Mouse (Mus musculus): Measurements from ENCODE around the gene Zfr2. TPM values are rescaled to one million over a fixed set of nuclear protein-coding genes. Genes with fewer than 3 reads are reported as not detected.

The Zfr2 gene
- polyA plus RNA-seq, 1 experiment from 2014 or later = 4.6 TPM

DNA sequence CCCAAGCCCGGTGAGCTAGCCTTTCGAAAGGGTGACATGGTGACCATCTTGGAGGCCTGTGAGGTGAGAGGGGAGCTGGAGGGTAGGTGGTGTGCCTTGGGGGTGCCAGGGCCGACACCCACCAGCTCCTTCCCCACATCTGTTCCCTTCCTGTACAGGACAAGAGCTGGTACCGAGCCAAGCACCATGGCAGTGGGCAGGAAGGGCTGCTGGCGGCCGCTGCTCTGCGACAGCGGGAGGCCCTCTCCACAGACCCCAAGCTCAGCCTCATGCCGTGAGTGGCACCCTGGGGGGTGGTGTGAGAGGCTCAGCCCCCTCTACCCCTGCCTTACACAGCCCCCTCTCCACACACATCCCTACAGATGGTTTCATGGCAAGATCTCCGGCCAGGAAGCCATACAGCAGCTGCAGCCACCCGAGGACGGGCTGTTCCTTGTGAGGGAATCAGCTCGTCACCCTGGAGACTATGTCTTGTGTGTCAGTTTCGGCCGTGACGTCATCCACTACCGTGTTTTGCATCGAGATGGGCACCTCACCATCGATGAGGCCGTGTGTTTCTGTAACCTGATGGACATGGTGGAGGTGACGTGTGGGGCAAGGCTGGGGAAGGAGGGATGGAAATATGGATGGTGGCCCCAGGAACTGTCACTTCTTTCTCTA lies 26.4 kb downstream of the Zfr2 start:
- Histone ChIP-seq H3K27me3 (replicated peaks; ENCODE audit: low read depth, poor library complexity, severe bottlenecking) (peaks cover 69% of the 10 kb centered on the region), H3K9me3 (no peaks in the 10 kb centered on the region), H3K4me3 (peak overlapping the region; percentile 11; the same call in 1 of the 2 replicates), H3K4me1 (peaks cover 26% of the 10 kb centered on the region), H3K36me3 (replicated peaks) (peaks cover 38% of the 10 kb centered on the region), H3K27ac (replicated peaks) (no peak overlapping the region; the same call in 1 of the 2 replicates)
- DNase-seq (ENCODE audit: low spot score) = no peak
- 53% methylated on average over 21 of the region's 21 CpGs for WGBS

DNA sequence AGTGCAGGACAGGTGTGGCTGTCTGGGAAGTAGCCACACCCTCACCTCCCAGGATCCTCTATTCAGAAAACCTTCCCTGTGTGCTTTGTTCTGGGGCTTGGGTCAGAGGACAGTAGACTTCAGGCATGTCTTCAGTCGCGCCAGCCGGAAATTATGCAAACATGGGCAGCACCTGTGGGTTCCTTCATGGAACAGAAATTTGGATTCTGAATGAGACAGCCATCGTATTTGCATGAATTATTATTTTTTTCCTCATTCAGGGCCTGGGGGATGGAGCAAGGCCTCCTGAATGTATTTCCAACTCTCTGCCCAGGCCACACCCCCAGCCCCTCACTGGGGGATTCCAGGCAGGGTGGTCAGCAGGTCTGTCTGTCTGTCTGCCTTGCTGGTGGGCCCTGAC lies 28.1 kb downstream of the Zfr2 start:
- no peak overlapping the region for H3K4me3 ChIP-seq
- 84% methylated on average over 4 of the region's 4 CpGs for WGBS
- H3K27me3 ChIP-seq (replicated peaks; ENCODE audit: low read depth, poor library complexity, severe bottlenecking) = peaks cover 52% of the 10 kb centered on the region
- H3K27ac ChIP-seq (replicated peaks) = no peak overlapping the region
- peaks cover 52% of the 10 kb centered on the region for H3K36me3 ChIP-seq (replicated peaks)
- H3K4me1 ChIP-seq = peaks cover 36% of the 10 kb centered on the region
- H3K9me3 ChIP-seq = no peaks in the 10 kb centered on the region
- no peak for DNase-seq (ENCODE audit: low spot score)

DNA sequence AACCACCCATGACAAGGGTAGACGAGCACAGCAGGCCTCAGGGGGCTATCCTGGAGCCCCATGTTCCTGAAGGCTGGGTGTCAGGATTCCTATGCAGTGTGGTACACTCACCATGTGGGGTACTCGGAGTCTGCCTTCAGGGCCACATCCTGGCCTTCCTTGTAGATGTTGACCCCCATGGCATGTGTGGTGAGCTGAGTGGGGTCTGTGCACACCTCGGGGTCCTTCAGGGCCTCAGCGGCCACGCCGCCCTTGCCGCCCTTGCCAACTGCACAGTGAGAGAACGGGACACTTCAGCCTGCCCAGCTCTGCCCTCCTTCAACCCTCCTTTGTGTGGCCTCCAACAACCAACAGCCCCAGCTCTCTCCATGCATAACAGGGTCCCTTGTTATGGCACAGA lies 32.6 kb downstream of the Zfr2 start:
- 93% methylated on average over 8 of the region's 8 CpGs for WGBS
- no peak overlapping the region for H3K27ac ChIP-seq (replicated peaks)
- H3K9me3 ChIP-seq = no peaks in the 10 kb centered on the region
- H3K36me3 ChIP-seq (replicated peaks) = peaks cover 64% of the 10 kb centered on the region
- H3K27me3 ChIP-seq (replicated peaks; ENCODE audit: low read depth, poor library complexity, severe bottlenecking) = peaks cover 7% of the 10 kb centered on the region
- H3K4me1 ChIP-seq = peaks cover 24% of the 10 kb centered on the region
- peak overlapping the region; percentile 68 for H3K4me3 ChIP-seq
- no peak for DNase-seq (ENCODE audit: low spot score)

DNA sequence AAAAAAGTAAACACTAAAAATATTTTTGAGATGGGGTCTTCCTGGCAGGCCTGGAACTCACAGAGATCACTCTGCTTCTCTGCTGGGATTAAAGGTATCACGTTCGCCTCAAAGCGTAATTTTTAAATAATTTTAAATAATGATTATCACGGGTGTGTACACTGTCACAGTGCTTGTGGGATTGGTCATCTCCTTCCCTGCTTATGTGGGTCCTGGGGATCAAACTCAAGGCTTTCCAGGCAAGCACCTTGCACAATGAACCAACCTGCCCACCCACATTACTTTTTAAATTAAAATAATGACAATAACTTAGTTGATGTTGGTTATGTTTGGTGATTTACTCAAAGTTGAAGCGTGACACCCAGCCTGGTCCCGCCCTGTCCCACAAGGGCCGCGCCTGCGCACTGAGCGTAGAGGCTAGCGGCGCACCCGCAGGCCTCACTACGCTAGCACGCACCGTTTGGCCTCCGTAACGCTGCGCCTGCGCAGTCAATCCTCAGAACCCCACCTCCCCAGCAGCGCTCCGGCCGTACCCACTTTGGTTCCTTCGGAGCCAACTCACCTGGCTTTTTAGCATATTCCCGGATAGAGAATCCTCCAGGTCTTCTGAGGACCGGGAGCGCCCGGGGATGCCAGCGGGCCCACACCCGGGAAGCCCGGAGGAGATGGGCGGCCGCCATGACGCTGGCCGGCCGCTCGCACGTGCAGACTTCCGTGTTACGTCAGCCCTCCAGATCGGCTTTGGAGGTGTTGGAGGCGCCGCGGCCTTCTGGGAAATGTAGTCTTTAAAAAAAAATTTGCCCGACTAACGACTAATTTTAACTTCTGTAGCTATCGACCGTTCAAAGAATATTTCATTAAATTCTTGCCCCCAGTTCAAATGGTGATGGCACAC lies 33.5 kb downstream of the Zfr2 start, which contains the start of the genes Mrpl54 and Apba3:
Gene Mrpl54, minus strand, starts transcription at position 724 of the 895 bp plus-strand sequence.
Gene Apba3, plus strand, starts transcription at position 750 of the 895 bp plus-strand sequence.
- H3K9me3 ChIP-seq = no peaks in the 10 kb centered on the region
- peak; percentile 95 for DNase-seq (ENCODE audit: low spot score)
- peaks cover 66% of the 10 kb centered on the region for H3K36me3 ChIP-seq (replicated peaks)
- H3K4me3 ChIP-seq = peak within 1 kb of the TSS; percentile 75
- WGBS = under 1% methylated on average over 48 of the region's 48 CpGs
- peaks cover 24% of the 10 kb centered on the region for H3K4me1 ChIP-seq
- H3K27ac ChIP-seq (replicated peaks) = peak within 1 kb of the TSS; percentile 96
- H3K27me3 ChIP-seq (replicated peaks; ENCODE audit: low read depth, poor library complexity, severe bottlenecking) = no peaks in the 10 kb centered on the region

DNA sequence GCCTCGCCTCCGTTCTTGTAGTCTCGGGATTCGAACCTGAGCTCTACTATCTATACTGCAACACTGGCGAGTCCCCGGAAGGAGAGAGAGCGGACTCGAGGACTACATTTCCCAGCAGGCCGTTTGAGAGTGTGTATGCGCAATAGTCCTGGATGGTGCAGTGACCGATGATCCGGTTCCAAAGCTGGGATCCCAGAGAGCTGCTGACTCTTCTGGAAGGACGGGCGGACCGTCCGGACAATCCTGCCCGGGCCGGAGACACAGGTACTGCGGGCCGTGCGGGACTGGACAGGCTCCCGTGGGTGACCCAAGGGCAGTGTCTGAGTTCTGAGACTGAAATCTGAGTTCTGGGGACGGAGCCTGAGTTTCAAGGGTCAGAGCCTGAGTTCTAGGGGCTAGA lies 35.1 kb downstream of the Zfr2 start:
- no peaks in the 10 kb centered on the region for H3K27me3 ChIP-seq (replicated peaks; ENCODE audit: low read depth, poor library complexity, severe bottlenecking)
- H3K4me1 ChIP-seq = peaks cover 24% of the 10 kb centered on the region
- 5% methylated on average over 23 of the region's 23 CpGs for WGBS
- H3K36me3 ChIP-seq (replicated peaks) = peaks cover 66% of the 10 kb centered on the region
- peak; percentile 78 for DNase-seq (ENCODE audit: low spot score)
- H3K27ac ChIP-seq (replicated peaks) = peak overlapping the region; percentile 85
- peak overlapping the region; percentile 75 for H3K4me3 ChIP-seq
- H3K9me3 ChIP-seq = no peaks in the 10 kb centered on the region

DNA sequence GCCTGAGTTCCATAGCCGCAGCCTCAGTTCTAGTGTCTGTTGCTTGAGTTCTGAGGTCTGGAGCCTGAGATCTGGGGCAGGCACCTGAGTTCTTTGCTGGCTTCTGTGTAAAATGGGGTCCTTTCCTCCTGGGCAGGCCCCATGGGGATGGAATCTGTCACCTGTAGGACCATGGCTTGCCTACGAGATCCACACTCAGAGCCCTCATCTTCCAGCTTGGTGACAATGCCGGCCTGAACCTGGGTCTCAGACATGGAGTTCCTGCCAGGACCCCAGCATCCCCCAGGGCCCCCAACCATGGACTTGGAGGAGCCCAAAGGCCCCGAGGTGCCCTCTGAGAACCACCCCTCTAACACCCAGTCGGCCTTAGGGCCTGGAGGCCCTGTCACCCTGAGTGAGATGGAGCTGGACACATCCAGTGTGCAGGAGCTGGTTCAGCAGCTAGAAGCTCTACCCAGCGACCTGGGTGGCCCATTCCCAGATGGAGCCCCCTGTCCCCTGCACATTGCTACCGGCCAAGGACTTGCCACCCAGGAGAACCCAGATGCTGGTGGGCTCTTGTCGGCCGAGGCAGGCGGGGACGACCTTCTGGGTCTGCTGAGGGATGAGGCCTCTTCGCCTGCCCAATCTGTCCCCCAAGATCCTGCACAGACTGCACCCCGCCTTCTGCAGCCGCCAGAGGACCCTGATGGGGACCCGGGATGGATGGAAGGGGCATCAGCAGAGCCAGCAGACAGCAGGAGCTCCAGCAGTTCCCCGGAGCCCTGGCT lies 35.9 kb downstream of the Zfr2 start:
- H3K36me3 ChIP-seq (replicated peaks) = peaks cover 66% of the 10 kb centered on the region
- DNase-seq (ENCODE audit: low spot score) = no peak
- H3K27ac ChIP-seq (replicated peaks) = peak overlapping the region; percentile 85
- no peaks in the 10 kb centered on the region for H3K9me3 ChIP-seq
- peaks cover 24% of the 10 kb centered on the region for H3K4me1 ChIP-seq
- no peaks in the 10 kb centered on the region for H3K27me3 ChIP-seq (replicated peaks; ENCODE audit: low read depth, poor library complexity, severe bottlenecking)
- H3K4me3 ChIP-seq = peak overlapping the region; percentile 75
- 83% methylated on average over 16 of the region's 16 CpGs for WGBS

DNA sequence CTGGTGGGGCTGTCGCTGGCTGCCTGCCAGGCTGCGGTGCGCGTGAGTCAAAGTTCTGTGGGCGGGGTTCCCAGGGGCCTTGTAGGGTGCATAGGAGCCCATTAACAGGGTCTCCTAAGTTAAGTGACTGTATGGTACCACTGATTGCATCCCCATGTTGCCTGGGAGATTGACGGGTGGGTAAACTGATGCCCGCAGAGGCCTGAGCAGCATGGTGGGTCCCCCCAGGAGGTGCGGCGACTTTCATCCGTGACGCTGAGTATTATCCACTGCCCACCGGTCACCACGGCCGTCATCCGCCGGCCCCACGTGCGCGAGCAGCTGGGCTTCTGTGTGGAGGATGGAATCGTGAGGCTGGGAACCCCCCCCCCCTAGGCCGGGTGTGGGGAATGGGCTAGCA lies 39.4 kb downstream of the Zfr2 start:
- H3K9me3 ChIP-seq = no peaks in the 10 kb centered on the region
- H3K27me3 ChIP-seq (replicated peaks; ENCODE audit: low read depth, poor library complexity, severe bottlenecking) = 0 out of 2 replicates have a peak, but pooled peaks cover 4% of the 10 kb centered on the region
- peaks cover 15% of the 10 kb centered on the region for H3K4me1 ChIP-seq
- H3K4me3 ChIP-seq = no peak overlapping the region
- H3K27ac ChIP-seq (replicated peaks) = no peak overlapping the region
- peaks cover 63% of the 10 kb centered on the region for H3K36me3 ChIP-seq (replicated peaks)
- 95% methylated on average over 21 of the region's 21 CpGs for WGBS
- no peak for DNase-seq (ENCODE audit: low spot score)

DNA sequence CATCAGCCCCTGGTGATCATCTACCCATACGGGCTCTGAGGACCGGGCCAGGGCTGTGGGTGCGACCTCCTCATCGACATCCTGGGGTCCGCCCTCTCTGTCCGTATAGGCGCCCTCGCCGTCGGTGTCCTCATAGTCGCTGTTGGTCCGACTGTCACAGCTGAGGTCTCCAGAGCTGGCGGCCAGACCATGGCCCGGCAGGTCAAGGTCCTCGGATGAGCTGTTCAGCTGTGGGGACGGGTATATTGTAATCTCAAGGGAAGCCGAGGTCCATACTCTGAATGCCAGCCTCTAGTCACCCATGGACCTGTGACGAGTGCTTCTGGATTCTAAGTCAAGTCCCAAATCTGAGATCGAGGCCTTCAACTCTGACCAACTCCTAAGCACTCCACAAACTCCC lies 40.9 kb downstream of the Zfr2 start:
- H3K36me3 ChIP-seq (replicated peaks) = peaks cover 68% of the 10 kb centered on the region
- no peak for DNase-seq (ENCODE audit: low spot score)
- H3K4me1 ChIP-seq = peaks cover 6% of the 10 kb centered on the region
- no peak overlapping the region for H3K27ac ChIP-seq (replicated peaks)
- H3K4me3 ChIP-seq = no peak overlapping the region; the same call in 1 of the 2 replicates
- no peaks in the 10 kb centered on the region for H3K9me3 ChIP-seq
- WGBS = 95% methylated on average over 19 of the region's 19 CpGs
- 0 out of 2 replicates have a peak, but pooled peaks cover 9% of the 10 kb centered on the region for H3K27me3 ChIP-seq (replicated peaks; ENCODE audit: low read depth, poor library complexity, severe bottlenecking)

DNA sequence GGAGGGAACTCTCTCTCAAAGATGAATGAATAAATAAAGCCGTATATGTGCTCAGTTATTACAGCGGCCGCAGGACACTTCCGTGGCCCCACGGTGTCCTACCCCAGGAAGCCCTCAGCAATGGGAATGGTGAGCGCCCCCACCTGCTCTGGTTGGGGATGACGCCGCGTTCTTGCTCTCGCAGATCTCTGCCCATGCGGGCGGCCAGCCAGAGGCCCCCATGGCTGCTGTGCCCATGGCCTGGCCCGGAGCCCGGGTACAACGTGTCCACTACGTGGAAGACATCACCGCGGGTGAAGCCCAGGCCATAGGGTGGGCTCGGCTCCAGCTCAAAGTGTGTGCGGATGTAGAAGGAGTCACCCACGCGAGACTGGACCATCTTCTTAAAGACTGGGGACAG lies 44.7 kb downstream of the Zfr2 start:
- Histone ChIP-seq H3K36me3 (replicated peaks) (peaks cover 38% of the 10 kb centered on the region), H3K27me3 (replicated peaks; ENCODE audit: low read depth, poor library complexity, severe bottlenecking) (peaks cover 41% of the 10 kb centered on the region), H3K27ac (replicated peaks) (no peak overlapping the region), H3K4me3 (no peak overlapping the region), H3K4me1 (peaks cover 14% of the 10 kb centered on the region), H3K9me3 (no peaks in the 10 kb centered on the region)
- DNase-seq (ENCODE audit: low spot score) = no peak
- 80% methylated on average over 22 of the region's 22 CpGs for WGBS

DNA sequence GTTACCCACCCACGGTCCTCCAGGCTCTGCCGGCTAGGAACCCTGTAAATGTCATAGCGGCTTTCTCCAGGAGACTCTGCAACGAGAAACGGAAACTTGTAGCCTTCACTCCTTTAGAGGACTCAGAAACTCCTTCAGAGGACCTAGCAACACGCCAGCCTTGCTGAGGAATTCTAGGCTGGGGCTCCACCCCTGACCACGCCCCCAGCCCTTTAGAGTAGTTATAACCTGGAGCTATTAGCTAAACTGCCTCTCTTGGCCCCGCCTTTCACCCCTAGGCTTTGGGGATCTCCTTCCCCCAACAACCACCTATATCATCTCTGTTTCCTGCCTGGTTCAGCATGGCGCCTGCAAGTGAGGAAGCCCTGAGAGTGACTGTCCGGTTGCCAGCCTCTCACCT lies 46.5 kb downstream of the Zfr2 start:
- peaks cover 19% of the 10 kb centered on the region; the same call in 1 of the 2 replicates for H3K36me3 ChIP-seq (replicated peaks)
- no peak for DNase-seq (ENCODE audit: low spot score)
- peaks cover 59% of the 10 kb centered on the region for H3K27me3 ChIP-seq (replicated peaks; ENCODE audit: low read depth, poor library complexity, severe bottlenecking)
- H3K4me1 ChIP-seq = peaks cover 26% of the 10 kb centered on the region
- no peak overlapping the region; the same call in 1 of the 2 replicates for H3K27ac ChIP-seq (replicated peaks)
- 0 out of 2 replicates have a peak overlapping the region, but pooled peaks have one; percentile 32 for H3K4me3 ChIP-seq
- WGBS = 47% methylated on average over 10 of the region's 10 CpGs
- H3K9me3 ChIP-seq = no peaks in the 10 kb centered on the region

DNA sequence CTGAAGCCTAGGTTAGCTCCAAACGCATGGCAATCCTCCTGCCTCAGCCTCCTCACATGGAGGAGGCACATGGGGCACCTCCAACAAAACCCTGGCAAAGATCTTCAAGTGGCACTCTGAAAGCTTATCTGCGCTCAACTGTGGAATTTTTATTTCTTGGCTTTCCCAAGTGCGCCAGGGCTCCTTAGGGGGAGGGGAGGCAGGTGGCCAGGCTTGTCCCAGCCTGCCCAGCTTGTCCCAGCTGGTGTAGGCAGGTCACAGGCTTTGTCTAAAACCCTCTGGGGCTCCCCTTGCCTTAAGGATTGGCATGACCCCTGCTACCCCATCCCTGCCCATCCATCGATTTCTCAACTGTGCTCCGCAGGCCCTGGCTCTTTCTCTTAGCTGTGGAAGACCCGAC lies 51.2 kb downstream of the Zfr2 start:
- H3K9me3 ChIP-seq = no peaks in the 10 kb centered on the region
- peak overlapping the region; percentile 42; the same call in 1 of the 2 replicates for H3K27ac ChIP-seq (replicated peaks)
- peaks cover 52% of the 10 kb centered on the region for H3K4me1 ChIP-seq
- H3K4me3 ChIP-seq = peak overlapping the region; percentile 63
- H3K27me3 ChIP-seq (replicated peaks; ENCODE audit: low read depth, poor library complexity, severe bottlenecking) = peaks cover 88% of the 10 kb centered on the region
- H3K36me3 ChIP-seq (replicated peaks) = peaks cover 5% of the 10 kb centered on the region; the same call in 1 of the 2 replicates
- DNase-seq (ENCODE audit: low spot score) = peak; percentile 47
- WGBS = 53% methylated on average over 6 of the region's 6 CpGs

DNA sequence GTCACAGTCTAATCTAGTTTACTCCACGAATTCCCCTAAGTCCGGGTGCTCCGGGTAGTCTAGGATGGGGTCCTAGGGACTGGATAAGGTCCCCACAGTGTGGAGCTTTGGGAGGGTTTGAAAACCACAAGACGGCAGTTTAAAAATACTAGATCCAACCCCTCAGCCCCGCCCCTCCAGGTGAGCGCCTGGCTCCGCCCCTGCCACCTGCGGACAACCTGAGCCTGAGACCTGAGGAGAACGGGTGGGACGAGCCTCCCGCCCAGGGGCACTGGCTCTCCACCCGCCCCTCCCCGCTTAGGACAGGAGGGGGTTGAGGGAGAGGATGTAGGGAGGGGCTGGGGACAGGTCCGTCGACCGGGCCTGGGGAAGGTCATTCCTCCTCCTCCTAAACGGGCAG lies 51.8 kb downstream of the Zfr2 start:
- Histone ChIP-seq H3K27me3 (replicated peaks; ENCODE audit: low read depth, poor library complexity, severe bottlenecking) (peaks cover 88% of the 10 kb centered on the region), H3K4me3 (peak overlapping the region; percentile 63), H3K27ac (replicated peaks) (peak overlapping the region; percentile 78), H3K36me3 (replicated peaks) (peaks cover 5% of the 10 kb centered on the region; the same call in 1 of the 2 replicates), H3K4me1 (peaks cover 50% of the 10 kb centered on the region), H3K9me3 (no peaks in the 10 kb centered on the region)
- DNase-seq (ENCODE audit: low spot score) = peak; percentile 67
- WGBS = 8% methylated on average over 17 of the region's 17 CpGs

All from embryonic facial prominence, embryonic 10.5 days (tissue).